Mouse (Mus musculus): ENCODE results near the gene Mfrp. TPM values are rescaled to one million over a fixed set of nuclear protein-coding genes. Genes with fewer than 3 reads are reported as not detected.

The Mfrp gene
- polyA plus RNA-seq, 1 experiment from 2014 or later = not detected

DNA sequence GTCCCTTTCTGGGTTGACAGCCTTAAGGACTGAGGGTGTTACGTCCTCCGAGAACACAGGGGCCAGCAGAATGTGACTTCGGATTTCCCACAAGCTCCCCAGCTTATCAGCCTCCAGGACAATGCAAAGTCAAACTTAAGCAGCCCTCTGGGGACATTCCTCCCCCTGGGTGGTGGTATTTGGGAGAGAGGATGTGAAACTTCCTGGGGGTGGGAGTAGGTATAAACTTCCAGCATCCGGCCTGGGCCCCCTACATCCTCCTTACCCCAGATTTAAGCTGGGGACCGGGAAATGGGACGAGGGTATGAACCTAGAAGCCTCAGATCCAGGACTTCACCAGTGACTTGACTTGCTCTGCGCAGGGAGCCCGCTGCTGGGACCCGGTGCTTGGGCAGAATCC, 28.1 kb downstream of the Mfrp start:
- DNase-seq (ENCODE audit: low spot score) = no peak

DNA sequence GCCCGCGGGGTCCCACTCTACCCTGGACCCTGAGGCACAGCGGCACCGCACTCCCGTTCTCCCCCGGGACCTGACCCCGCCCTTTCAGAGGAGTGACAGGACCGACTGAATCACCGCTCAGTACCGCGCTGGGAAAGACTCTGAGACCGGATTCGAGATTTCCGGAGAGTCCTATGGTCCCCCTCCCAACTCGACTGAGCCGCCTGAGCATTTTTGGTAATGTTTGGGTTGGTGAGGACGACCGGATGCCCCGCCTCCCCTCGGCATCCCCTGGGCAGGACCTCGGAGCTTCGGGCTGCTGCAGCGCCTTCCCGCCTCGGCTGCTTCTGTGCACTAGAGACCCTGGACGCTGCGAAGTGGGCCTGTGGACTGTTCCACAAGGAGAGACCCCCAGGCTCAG, 28.5 kb downstream of the Mfrp start:
- DNase-seq (ENCODE audit: low spot score) = peak; percentile 81

DNA sequence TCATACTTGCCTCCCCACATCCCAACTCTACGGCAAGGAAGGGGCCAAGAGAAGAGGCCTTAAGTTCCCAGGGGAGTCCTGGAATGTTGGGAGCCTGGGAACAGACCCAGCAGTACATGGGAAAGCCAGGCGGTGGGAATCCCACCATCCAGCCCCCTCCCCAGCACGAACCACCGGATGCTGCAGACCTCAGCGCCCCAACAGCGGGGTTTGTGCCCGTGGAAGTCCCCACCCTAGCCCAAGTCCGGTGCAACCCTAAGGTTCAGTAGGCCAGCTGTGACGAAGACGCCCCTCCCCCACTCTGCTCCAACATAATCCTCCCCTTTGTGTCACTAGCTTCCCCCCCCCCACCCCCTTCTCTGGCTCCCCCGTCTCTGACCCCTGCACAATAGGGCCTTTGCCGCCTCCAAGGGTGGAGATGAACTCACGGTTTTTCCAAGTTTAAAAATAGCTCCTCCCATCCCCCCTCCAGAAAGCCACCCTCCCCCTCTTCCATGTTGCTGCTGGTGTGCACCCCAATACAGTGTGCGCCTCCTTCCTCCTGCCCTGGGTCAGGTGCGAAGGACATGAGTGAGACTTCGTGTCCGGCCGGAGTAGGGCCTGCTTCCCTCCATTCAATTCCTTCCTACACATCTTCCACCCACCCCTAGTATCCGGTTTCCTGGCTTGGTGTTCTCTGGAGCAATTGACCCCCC, 29.2 kb downstream of the Mfrp start:
- DNase-seq (ENCODE audit: low spot score) = peak; percentile 10

DNA sequence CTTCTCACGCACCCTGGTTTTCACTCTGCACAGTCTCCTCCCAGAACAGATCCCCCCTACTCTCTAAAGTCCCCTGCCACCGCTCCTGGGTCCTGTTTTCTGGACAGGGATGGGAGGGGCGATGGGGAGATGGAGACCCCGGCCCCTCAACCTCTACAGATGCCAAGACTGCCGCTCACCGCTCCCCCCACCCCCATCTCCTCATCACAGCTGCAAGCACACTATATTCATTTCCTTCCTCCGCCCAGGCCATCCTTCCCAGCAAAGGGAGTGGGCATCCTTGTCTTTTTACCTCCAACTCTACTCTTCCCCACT, 29.7 kb downstream of the Mfrp start:
- DNase-seq (ENCODE audit: low spot score) = no peak

DNA sequence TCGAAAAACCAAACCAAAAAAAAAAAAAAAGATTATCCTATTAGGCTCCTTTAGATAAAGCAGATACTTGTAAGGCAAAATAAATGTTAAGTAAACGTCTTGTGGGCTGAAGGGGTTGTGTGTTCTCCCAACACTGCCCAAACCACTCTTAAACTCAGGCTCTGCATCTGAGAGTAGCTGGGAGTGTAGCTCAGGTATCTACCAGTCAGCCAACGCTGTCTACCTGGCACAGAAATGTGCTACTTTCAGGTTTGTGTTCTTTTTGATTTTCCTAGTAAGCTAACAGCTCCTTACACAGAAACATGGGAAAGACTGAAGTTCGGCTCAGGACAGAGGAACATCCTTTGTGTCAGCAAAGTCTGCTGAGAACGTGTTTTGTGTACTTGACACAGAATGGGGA, 30.7 kb downstream of the Mfrp start:
- no peak for DNase-seq (ENCODE audit: low spot score)

DNA sequence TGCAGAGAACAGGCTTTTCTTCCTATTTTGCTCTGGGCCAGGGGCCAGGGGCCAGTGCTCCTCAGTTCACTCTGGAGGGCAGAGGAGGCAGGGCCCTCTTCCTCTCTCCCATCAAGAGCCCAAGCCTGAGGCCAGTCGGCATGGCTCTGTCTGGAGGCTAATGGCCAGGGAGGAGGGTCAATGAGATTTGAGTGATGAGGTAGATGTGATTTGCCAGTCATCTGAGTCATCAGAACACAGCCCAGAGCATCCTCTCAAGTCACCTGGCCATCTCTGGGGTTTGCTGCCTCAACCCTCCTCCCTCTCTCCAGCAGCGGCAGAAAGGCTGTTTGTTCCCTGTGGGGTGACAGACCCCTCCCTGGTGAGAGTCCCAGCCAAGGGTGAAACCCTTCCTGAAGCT, 31.8 kb downstream of the Mfrp start:
- no peak for DNase-seq (ENCODE audit: low spot score)

DNA sequence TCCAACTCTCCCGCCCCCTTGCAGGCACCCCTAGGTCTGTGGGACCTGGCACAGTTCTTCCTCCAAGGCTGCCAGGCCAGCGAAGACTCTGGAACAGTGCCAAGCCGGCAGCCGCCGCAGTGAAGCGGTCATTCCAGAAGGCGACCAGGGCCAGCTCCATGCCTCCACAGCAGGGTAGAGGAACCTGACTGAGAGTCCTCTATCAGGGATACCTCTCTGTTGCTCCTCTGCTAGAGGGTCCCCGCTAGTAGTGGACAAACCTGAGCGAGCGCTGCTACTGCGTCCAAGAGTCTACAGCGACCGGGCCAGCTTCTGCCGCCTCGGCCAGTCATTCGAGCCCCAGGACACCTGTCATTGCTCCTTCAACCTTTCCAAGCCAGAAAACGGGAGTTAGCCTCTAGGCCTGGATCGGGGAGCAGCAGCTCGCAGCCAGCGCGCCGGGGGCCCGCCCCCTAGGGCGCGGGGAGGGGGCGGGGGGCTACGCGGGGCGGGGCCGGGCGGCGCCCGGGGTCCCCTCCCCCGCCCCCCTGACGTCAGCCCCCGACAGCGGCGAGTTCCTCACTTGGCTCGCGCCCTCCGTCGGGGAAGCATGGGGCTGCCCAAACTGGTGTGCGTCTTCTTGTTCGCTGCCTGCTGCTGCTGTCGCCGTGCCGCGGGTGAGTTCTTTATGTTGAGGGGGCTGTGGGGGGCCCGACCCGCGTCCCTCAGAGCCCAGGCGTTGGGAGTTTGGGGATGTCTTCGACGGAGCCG, 32.7 kb downstream of the Mfrp start, which contains the start of gene Mcam:
Gene Mcam (plus strand): TSS at position 369 of the 750 bp plus-strand sequence.
- peak; percentile 65 for DNase-seq (ENCODE audit: low spot score)

DNA sequence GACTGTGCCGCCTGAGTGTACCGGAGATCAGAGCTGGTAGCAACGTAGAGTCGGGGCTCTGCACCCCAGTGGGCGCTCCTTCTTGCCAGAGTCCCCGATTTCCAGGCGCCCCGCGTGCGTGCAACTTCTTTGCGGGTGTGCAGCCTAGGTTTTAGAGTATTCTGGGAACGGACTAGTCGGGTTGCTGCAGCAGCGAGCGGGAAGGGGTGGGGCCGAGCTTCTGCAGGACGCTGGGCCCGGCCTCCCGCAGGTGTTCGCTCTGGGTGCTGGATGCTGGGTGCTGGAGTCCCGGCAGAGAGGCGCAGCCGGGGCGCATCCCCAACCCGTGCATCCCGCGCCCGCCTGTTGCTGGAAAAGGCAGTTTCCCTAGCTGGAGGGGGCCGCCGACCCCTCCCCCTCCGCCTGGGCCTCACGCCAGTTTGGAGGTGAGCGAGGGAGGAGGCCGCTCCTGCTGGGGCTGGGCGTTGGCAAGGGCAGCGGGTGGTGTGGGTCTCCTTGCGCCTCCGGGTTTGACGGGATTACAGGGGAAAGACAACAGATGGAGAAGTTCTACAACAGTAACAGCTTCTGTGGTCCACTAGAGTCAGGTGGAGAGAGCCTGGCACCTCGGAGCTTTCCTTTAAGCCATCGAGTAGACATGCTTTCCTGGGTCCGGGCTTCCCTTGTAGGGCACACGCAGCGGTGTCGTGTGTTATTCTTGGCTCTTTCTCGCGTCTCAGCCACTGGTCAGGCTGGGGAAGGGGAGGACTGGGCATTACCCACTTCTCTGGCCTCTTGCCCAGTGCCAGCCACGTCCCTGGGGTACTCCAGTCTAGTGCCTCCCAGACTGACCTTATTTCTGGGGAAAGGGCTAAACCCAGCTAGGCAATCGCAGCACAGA, 33.6 kb downstream of the Mfrp start:
- peak; percentile 60 for DNase-seq (ENCODE audit: low spot score)

DNA sequence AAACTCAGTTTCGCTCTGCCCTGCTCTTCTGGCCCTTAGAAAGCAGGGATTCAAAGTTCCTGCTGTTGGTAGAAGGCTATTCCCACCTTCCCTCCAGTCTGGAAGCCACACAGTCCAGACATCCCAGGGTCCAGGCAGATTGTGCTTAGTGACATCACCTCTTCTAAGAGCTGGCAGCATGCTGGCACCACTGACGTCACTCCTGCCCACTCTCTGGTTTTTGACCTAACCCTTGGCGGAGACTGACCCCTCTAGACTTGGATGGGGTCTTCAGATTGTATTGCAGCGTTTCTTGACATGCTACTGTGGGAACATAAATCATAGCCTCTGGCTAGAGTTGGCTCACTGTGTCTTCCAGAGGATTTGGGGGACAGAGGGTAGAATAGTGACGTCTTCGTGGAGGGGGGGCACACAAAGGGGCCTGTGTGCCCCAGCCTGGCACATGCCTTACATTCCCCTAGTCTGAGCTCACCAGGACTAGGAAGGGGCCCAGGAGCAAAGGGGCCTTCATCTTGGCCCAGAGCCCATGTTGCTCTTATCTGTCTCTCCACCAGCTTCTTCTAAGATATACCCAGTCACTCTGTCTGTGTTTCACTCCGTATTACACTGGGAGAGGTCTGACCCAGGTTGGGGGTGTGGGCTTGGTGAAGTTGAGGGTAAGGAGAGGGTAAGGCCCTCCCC, 34.3 kb downstream of the Mfrp start:
- no peak for DNase-seq (ENCODE audit: low spot score)

DNA sequence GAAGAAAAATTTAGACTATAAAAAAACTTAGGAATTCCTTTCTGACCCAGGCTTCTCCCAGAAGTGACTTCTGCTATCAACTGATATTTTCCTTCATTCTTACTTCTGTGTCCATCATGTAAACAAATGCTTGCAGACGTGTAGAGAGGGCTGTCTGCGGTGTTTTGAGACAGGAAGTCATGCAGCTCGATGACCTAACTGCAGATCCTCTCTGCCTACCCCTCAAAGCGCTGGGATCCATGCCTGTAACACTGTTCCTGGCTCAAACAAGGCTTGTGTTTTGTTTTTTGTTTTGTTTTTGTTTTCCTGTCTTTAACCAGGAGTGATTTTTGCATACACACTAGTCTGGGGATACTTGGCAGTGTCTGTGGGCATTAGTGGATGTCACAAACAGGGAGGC, 36.3 kb downstream of the Mfrp start:
- DNase-seq (ENCODE audit: low spot score) = no peak

DNA sequence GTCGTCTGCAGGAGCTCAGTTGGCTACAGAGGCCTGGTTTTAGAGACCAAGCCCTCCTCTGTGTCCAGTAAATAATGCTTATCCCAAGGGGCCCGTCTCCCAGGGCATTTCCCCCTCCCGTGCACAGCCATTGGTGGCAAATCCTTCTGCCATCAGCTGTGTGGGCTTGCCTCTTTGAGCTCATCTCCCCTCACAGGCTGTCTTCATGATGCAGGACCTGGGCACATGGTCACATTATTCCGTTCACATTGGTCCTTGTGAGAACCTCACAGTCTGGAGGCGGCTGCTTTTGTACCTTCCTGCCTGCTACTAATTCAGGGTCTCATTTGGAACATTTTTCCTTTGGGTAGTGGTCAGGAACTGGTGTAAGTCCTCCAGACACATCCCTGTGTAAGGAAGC, 40.4 kb downstream of the Mfrp start:
- no peak for DNase-seq (ENCODE audit: low spot score)

DNA sequence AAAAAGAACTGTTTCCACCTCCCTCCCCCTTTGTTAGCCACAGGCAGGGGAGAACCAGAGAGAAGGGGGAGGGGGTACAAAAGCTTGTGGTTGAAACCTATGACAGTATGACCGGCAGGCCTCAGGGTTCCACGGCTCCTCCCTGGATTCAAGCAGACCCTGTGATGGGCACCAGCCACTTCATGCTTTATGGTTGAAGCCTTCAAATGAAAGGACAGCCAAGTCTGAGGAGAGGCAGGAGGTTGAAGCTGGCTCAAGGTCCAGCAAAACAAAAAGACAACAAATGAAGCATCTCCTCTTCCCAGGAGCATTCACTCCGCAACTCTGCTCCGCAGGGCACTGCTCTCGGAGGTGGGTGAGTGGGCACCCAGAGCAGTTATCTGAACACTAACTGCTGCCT, 41.9 kb downstream of the Mfrp start:
- DNase-seq (ENCODE audit: low spot score) = no peak

DNA sequence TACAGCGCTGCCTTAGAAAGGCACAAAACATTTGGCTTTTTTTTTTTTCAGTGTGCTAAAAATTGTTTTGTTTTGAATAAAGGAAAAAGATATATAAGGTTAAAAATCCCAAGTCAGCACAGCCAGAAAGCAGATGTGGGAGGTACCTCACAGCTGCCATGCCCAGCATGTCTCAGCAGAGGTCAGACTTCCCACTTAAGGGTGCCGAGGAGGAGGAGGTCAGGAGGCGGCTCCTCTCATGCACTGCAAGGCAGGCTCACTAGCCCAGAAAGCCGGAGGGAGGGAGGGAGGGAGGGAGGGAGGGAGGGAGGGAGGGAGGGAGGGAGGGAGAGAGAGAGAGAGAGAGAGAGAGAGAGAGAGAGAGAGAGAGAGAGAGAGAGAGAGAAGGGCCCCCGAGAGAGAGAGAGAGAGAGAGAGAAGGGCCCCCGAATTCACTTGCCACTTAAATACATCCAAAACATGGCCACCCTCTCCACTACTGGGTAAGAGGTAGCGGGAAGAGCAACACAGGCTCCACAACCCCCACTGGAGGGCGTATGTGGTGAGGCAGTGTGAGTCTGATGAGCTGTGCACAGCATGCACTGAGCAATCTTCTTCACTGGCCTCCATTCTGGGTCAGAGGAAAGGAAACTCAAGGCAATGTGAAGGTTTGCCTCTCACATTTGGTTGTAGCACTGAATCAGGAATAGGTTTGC, 42.6 kb downstream of the Mfrp start:
- peak; percentile 17 for DNase-seq (ENCODE audit: low spot score)

DNA sequence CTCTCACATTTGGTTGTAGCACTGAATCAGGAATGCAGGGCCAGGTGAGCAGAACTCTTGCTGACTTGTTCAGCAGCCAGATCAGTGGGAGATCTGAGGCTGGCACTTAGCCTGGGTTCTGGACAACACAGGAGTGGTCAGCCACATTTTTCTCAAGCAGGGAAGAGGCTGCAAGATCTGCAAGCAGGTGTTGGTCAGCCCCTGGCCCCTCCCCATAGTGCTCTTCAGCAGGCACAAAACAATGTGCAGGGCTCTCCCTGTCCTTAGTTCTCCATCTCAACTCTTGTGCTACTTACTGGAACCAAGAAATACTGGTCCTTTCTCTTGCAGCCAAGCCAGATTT, 43.2 kb downstream of the Mfrp start:
- no peak for DNase-seq (ENCODE audit: low spot score)

DNA sequence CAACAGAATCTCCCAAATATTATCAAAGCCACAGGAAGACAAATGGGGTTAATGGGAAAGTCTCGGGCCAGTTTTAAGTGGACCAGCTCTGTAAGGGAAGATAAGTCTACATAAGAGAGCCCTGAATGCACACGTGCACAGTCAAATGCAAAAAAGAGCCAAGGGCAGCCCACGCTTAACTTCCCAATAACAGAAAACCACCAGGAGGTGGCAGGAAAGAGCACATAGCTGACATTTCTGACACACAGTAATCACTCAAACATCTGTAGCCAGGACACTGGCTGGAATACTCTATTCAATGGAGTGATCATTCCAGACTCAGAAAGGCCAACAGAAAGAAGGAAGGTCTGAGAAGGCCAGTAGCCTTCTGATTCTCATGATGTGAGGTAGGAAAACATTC, 45.8 kb downstream of the Mfrp start:
- DNase-seq (ENCODE audit: low spot score) = peak; percentile 44

Other genes with a start within 250 kb of the Mfrp start
- 415 and 436 TPM in 2 replicates for gene Thy1, start 58.3 kb upstream of the Mfrp start, polyA plus RNA-seq (2015; fragmentation: Nextera tagmentation; extraction: Ambion mirVana)
- gene Usp2, start 34.7 kb upstream of the Mfrp start, polyA plus RNA-seq (2015; fragmentation: Nextera tagmentation; extraction: Ambion mirVana) = 7.4 and 13.1 TPM in 2 replicates
- 1.2 and 2.0 TPM in 2 replicates for gene C1qtnf5, start 5.5 kb downstream of the Mfrp start, polyA plus RNA-seq (2015; fragmentation: Nextera tagmentation; extraction: Ambion mirVana)
- gene Gm49380, start 11.8 kb downstream of the Mfrp start, polyA plus RNA-seq (2015; fragmentation: Nextera tagmentation; extraction: Ambion mirVana) = 0.05 and 0.10 TPM in 2 replicates
- gene Rnf26, start 11.8 kb downstream of the Mfrp start, polyA plus RNA-seq (2015; fragmentation: Nextera tagmentation; extraction: Ambion mirVana) = 52.3 and 53.4 TPM in 2 replicates
- 6.9 and 7.9 TPM in 2 replicates for gene Mcam, start 32.7 kb downstream of the Mfrp start, polyA plus RNA-seq (2015; fragmentation: Nextera tagmentation; extraction: Ambion mirVana)
- gene Cbl, start 132.3 kb downstream of the Mfrp start, polyA plus RNA-seq (2015; fragmentation: Nextera tagmentation; extraction: Ambion mirVana) = 51.9 and 60.4 TPM in 2 replicates
- 8.1 TPM in 2 replicates for gene Ccdc153, start 138.9 kb downstream of the Mfrp start, polyA plus RNA-seq (2015; fragmentation: Nextera tagmentation; extraction: Ambion mirVana)
- gene Pdzd3, start 149.7 kb downstream of the Mfrp start, polyA plus RNA-seq (2015; fragmentation: Nextera tagmentation; extraction: Ambion mirVana) = 0.45 and 0.49 TPM in 2 replicates
- gene Nlrx1, start 166.9 kb downstream of the Mfrp start, polyA plus RNA-seq (2015; fragmentation: Nextera tagmentation; extraction: Ambion mirVana) = 5.9 and 6.3 TPM in 2 replicates
- 0.09 and 0.12 TPM in 2 replicates for gene Abcg4, start 186.9 kb downstream of the Mfrp start, polyA plus RNA-seq (2015; fragmentation: Nextera tagmentation; extraction: Ambion mirVana)
- gene Hinfp, start 203.9 kb downstream of the Mfrp start, polyA plus RNA-seq (2015; fragmentation: Nextera tagmentation; extraction: Ambion mirVana) = 22.4 and 22.6 TPM in 2 replicates
- 11.0 and 11.2 TPM in 2 replicates for gene C2cd2l, start 218.6 kb downstream of the Mfrp start, polyA plus RNA-seq (2015; fragmentation: Nextera tagmentation; extraction: Ambion mirVana)
- gene Dpagt1, start 224.3 kb downstream of the Mfrp start, polyA plus RNA-seq (2015; fragmentation: Nextera tagmentation; extraction: Ambion mirVana) = 25.7 and 25.8 TPM in 2 replicates
- 454 and 470 TPM in 2 replicates for gene H2afx, start 233.0 kb downstream of the Mfrp start, polyA plus RNA-seq (2015; fragmentation: Nextera tagmentation; extraction: Ambion mirVana)
- gene Hmbs, start 242.5 kb downstream of the Mfrp start, polyA plus RNA-seq (2015; fragmentation: Nextera tagmentation; extraction: Ambion mirVana) = 74.7 and 79.0 TPM in 2 replicates